Mouse (Mus musculus): ENCODE data around the gene Pim1. TPM values are rescaled to one million over a fixed set of nuclear protein-coding genes. Genes with fewer than 3 reads are reported as not detected.

The Pim1 gene
- polyA plus RNA-seq, 1 experiment, result 350 TPM

DNA sequence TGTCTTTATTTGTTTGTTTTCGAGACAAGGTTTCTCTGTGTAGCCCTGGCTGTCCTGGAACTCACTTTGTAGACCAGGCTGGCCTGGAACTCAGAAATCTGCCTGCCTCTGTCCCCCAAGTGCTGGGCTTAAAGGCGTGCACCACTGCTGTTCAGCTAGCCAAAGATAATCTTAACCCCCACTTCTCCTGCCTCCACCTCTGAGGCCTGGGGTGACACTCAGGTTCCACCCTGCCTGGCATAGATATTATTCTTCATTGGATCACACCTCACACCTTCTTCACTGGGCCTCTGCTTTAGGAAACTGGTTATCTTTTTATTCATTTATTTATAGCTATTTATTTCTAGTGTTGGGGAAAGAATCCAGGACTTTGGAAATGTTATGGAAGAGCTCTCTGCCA lies 10.3 kb upstream of the Pim1 start:
- no peaks in the 10 kb centered on the region for H3K9me3 ChIP-seq (replicated peaks; ENCODE audit: control insufficient read depth, insufficient read depth, low read length, poor library complexity, severe bottlenecking)
- H3K4me1 ChIP-seq (ENCODE audit: control insufficient read depth, insufficient read depth, low read length), result peaks cover 2% of the 10 kb centered on the region
- no peak overlapping the region for H3K9ac ChIP-seq (ENCODE audit: low read depth, poor library complexity, severe bottlenecking)
- no peak overlapping the region for H3K4me3 ChIP-seq (ENCODE audit: low read depth, low read length)
- no peaks in the 10 kb centered on the region for H3K27me3 ChIP-seq (ENCODE audit: control insufficient read depth, insufficient read depth, low read length, poor library complexity, severe bottlenecking)
- TF ChIP-seq CTCF (IDR thresholded peaks at IDR 0.05; ENCODE audit: low read depth, low read length) (no peak), POLR2A (IDR thresholded peaks at IDR 0.05; ENCODE audit: insufficient read depth, low read length) (no peak), EP300 (IDR thresholded peaks at IDR 0.05; ENCODE audit: insufficient read depth, low read depth, low read length) (no peak)
- no peaks in the 10 kb centered on the region for H3K36me3 ChIP-seq (ENCODE audit: control insufficient read depth, insufficient read depth, low read length, poor library complexity, severe bottlenecking)
- H3K27ac ChIP-seq (ENCODE audit: insufficient read depth, low read length), result no peak overlapping the region

- peaks cover under 1% of the 10 kb centered on the region for H3K4me1 ChIP-seq (ENCODE audit: control insufficient read depth, insufficient read depth, low read length)
- H3K9me3 ChIP-seq (replicated peaks; ENCODE audit: control insufficient read depth, insufficient read depth, low read length, poor library complexity, severe bottlenecking), result no peaks in the 10 kb centered on the region
- no peaks in the 10 kb centered on the region for H3K27me3 ChIP-seq (ENCODE audit: control insufficient read depth, insufficient read depth, low read length, poor library complexity, severe bottlenecking)
- H3K27ac ChIP-seq (ENCODE audit: insufficient read depth, low read length), result no peak overlapping the region
- H3K36me3 ChIP-seq (ENCODE audit: control insufficient read depth, insufficient read depth, low read length, poor library complexity, severe bottlenecking), result no peaks in the 10 kb centered on the region
- no peak for TF ChIP-seq POLR2A (IDR thresholded peaks at IDR 0.05; ENCODE audit: insufficient read depth, low read length)
- peak; percentile 57 for TF ChIP-seq CTCF (IDR thresholded peaks at IDR 0.05; ENCODE audit: low read depth, low read length)
- no peak overlapping the region for H3K9ac ChIP-seq (ENCODE audit: low read depth, poor library complexity, severe bottlenecking)
- H3K4me3 ChIP-seq (ENCODE audit: low read depth, low read length), result no peak overlapping the region
These were observed 7.9 kb upstream of the Pim1 start for GRCm38 (mm10) chr17:29482632-29483031.

- no peak overlapping the region for H3K27ac ChIP-seq (ENCODE audit: insufficient read depth, low read length)
- H3K9me3 ChIP-seq (replicated peaks; ENCODE audit: control insufficient read depth, insufficient read depth, low read length, poor library complexity, severe bottlenecking), result no peaks in the 10 kb centered on the region
- no peak for TF ChIP-seq POLR2A (IDR thresholded peaks at IDR 0.05; ENCODE audit: insufficient read depth, low read length)
- TF ChIP-seq EP300 (IDR thresholded peaks at IDR 0.05; ENCODE audit: insufficient read depth, low read depth, low read length), result no peak
- TF ChIP-seq CTCF (IDR thresholded peaks at IDR 0.05; ENCODE audit: low read depth, low read length), result no peak
- no peaks in the 10 kb centered on the region for H3K4me1 ChIP-seq (ENCODE audit: control insufficient read depth, insufficient read depth, low read length)
- no peaks in the 10 kb centered on the region for H3K36me3 ChIP-seq (ENCODE audit: control insufficient read depth, insufficient read depth, low read length, poor library complexity, severe bottlenecking)
- H3K27me3 ChIP-seq (ENCODE audit: control insufficient read depth, insufficient read depth, low read length, poor library complexity, severe bottlenecking), result no peaks in the 10 kb centered on the region
- no peak overlapping the region for H3K9ac ChIP-seq (ENCODE audit: low read depth, poor library complexity, severe bottlenecking)
- H3K4me3 ChIP-seq (ENCODE audit: low read depth, low read length), result no peak overlapping the region
These were observed 7.3 kb upstream of the Pim1 start for GRCm38 (mm10) chr17:29483282-29483681.

GRCm38 (mm10) chr17:29484431-29484830 lies 6.1 kb upstream of the Pim1 start:
- Histone ChIP-seq H3K9me3 (replicated peaks; ENCODE audit: control insufficient read depth, insufficient read depth, low read length, poor library complexity, severe bottlenecking) (no peaks in the 10 kb centered on the region), H3K4me1 (ENCODE audit: control insufficient read depth, insufficient read depth, low read length) (no peaks in the 10 kb centered on the region), H3K27me3 (ENCODE audit: control insufficient read depth, insufficient read depth, low read length, poor library complexity, severe bottlenecking) (no peaks in the 10 kb centered on the region), H3K9ac (ENCODE audit: low read depth, poor library complexity, severe bottlenecking) (no peak overlapping the region), H3K4me3 (ENCODE audit: low read depth, low read length) (no peak overlapping the region), H3K36me3 (ENCODE audit: control insufficient read depth, insufficient read depth, low read length, poor library complexity, severe bottlenecking) (no peaks in the 10 kb centered on the region), H3K27ac (ENCODE audit: insufficient read depth, low read length) (peak overlapping the region; percentile 10; the same call in 1 of the 2 replicates)
- TF ChIP-seq POLR2A (IDR thresholded peaks at IDR 0.05; ENCODE audit: insufficient read depth, low read length) (no peak), EP300 (IDR thresholded peaks at IDR 0.05; ENCODE audit: insufficient read depth, low read depth, low read length) (no peak), CTCF (IDR thresholded peaks at IDR 0.05; ENCODE audit: low read depth, low read length) (no peak)

DNA sequence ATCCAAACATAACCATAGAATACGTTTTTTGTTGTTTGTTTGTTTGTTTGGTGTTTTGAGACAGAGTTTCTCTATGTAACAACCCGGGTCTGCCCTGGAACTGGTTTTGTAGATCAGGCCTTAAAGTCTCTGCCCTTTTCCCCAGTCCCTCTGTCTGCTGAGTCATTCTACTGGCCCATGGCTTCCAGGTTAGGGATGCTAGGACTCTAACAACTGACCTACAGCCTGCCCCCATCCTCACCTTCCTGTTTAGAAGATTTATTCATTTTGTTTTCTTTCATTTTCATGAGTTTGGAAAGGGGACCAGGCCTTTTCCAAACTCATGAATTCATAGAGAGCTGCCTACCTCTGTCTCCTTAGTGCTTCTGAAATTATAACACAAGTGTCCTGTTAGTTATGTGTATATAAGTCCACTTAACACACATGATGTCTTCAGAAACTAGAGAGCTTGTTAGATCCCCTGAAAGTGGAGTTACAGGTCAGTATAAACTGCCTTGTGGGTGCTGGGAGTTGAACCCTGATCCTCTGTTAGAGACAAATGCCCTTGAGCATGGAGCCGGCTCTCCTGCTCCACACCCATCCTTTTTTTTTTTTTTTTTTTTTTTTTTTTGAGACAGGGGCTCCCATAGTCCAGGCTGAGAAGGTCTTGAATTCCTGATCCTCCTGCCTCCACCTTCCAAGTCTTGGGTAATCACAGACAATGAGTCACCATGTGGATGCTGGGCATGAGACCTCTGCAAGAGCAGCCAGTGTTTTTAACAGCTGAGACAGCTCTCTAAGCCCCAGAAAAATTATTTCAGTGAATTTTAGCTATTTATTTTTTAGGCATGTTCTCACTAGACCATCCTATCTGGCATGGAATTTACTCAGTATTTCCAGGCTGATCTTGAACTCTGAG lies 5.0 kb upstream of the Pim1 start:
- no peak overlapping the region for H3K4me3 ChIP-seq (ENCODE audit: low read depth, low read length)
- no peaks in the 10 kb centered on the region for H3K36me3 ChIP-seq (ENCODE audit: control insufficient read depth, insufficient read depth, low read length, poor library complexity, severe bottlenecking)
- TF ChIP-seq POLR2A (IDR thresholded peaks at IDR 0.05; ENCODE audit: insufficient read depth, low read length) (no peak), CTCF (IDR thresholded peaks at IDR 0.05; ENCODE audit: low read depth, low read length) (no peak), EP300 (IDR thresholded peaks at IDR 0.05; ENCODE audit: insufficient read depth, low read depth, low read length) (no peak)
- H3K9me3 ChIP-seq (replicated peaks; ENCODE audit: control insufficient read depth, insufficient read depth, low read length, poor library complexity, severe bottlenecking), result no peaks in the 10 kb centered on the region
- H3K27me3 ChIP-seq (ENCODE audit: control insufficient read depth, insufficient read depth, low read length, poor library complexity, severe bottlenecking), result no peaks in the 10 kb centered on the region
- no peaks in the 10 kb centered on the region for H3K4me1 ChIP-seq (ENCODE audit: control insufficient read depth, insufficient read depth, low read length)
- H3K9ac ChIP-seq (ENCODE audit: low read depth, poor library complexity, severe bottlenecking), result peak overlapping the region; percentile 43
- peak overlapping the region; percentile 94 for H3K27ac ChIP-seq (ENCODE audit: insufficient read depth, low read length)

DNA sequence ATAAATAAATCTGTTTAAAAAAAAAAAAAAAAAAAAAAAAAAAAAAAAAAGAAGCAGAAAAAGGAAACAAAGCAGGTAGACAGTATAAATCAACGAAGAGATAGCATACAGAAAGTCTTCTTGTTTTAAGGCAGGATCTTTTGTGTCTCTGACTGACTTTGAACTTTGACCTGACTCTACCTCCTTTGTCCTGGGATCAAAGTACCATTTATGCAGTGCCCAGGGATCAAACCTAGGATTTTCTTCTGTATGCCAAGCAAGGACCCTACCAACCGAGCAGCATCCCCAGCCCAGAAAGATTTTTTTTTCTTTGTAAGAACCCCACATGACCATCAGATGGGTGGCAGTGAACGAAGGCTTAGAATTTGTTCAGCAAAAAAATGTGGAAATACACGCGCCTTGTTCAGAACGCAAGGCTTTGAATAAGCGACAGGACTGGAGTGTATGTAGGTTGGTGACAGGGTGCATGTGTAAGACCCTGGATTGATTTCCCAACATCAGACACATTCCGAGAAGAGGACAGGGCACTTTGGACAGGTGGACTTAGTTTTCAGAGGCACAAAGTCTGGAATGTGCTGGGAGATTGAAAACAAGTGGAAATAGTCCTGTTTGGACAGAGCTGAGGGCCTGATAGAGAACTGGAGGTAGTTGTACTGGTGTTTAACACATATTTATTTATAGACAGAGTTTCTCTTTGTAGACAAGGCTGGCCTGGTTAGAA lies 2.1 kb upstream of the Pim1 start:
- Histone ChIP-seq H3K4me1 (ENCODE audit: control insufficient read depth, insufficient read depth, low read length) (no peaks in the 10 kb centered on the region), H3K4me3 (ENCODE audit: low read depth, low read length) (no peak overlapping the region), H3K27ac (ENCODE audit: insufficient read depth, low read length) (0 out of 2 replicates have a peak overlapping the region, but pooled peaks have one; percentile 81), H3K36me3 (ENCODE audit: control insufficient read depth, insufficient read depth, low read length, poor library complexity, severe bottlenecking) (peaks cover 17% of the 10 kb centered on the region), H3K27me3 (ENCODE audit: control insufficient read depth, insufficient read depth, low read length, poor library complexity, severe bottlenecking) (no peaks in the 10 kb centered on the region), H3K9ac (ENCODE audit: low read depth, poor library complexity, severe bottlenecking) (no peak overlapping the region), H3K9me3 (replicated peaks; ENCODE audit: control insufficient read depth, insufficient read depth, low read length, poor library complexity, severe bottlenecking) (no peaks in the 10 kb centered on the region)
- TF ChIP-seq EP300 (IDR thresholded peaks at IDR 0.05; ENCODE audit: insufficient read depth, low read depth, low read length) (no peak), POLR2A (IDR thresholded peaks at IDR 0.05; ENCODE audit: insufficient read depth, low read length) (no peak), CTCF (IDR thresholded peaks at IDR 0.05; ENCODE audit: low read depth, low read length) (no peak)
